Mouse (Mus musculus): ENCODE results near the gene Dusp5.
"Not testable (repeated sequence)": the region's sequence is repeated elsewhere in the genome, so short reads cannot be mapped to it uniquely, and the experiment has no call there.

Gene Dusp5

GRCm38 (mm10) chr19:53574546-53574945 is 45.6 kb downstream of the Dusp5 start:
- in situ Hi-C loops (cut with MboI, MseI): no loop called here

- in situ Hi-C loops (cut with MboI, MseI): no loop called here
These were observed 46.5 kb downstream of the Dusp5 start for GRCm38 (mm10) chr19:53575296-53576010.

GRCm38 (mm10) chr19:53576061-53576460 is 47.2 kb downstream of the Dusp5 start:
- in situ Hi-C loops (cut with MboI, MseI): no loop called here

DNA sequence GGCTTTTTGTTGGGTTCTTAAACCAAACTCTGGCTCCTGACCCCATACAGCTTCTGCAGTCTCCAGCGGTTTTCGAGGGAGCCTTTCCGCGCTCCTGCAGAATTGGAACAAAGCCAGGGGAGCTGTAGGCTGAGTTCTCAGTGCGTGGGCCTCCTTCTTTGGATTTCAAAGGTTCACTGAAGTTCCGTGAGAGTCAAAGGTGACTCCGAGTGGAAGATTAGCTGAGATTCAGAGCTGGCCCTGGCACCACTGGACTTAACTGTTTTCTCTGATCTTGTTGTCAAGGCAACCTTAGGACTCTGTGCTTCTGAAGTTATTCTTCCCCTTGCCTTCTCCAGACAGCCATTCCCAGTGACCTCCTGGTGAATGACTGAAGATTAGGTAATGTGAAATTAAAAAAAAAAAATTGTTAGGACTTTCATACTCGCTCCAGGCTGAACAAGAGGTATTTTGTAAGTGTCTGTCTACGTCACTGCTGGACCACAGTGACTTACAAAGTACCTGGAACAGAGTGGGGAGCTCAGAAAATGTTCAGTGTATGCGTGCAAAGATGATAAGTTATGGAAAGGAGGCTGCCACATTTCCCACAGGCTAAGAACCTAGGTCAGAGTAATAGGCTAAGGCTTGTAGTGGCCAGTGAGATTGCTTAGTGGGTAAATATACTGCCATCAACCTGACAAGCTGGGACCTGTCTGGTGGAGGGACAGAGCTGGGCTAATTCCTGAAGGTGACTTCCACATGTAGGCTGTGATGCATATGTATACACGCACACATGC is 48.3 kb downstream of the Dusp5 start:
- in situ Hi-C loops (cut with MboI, MseI): no loop called here

DNA sequence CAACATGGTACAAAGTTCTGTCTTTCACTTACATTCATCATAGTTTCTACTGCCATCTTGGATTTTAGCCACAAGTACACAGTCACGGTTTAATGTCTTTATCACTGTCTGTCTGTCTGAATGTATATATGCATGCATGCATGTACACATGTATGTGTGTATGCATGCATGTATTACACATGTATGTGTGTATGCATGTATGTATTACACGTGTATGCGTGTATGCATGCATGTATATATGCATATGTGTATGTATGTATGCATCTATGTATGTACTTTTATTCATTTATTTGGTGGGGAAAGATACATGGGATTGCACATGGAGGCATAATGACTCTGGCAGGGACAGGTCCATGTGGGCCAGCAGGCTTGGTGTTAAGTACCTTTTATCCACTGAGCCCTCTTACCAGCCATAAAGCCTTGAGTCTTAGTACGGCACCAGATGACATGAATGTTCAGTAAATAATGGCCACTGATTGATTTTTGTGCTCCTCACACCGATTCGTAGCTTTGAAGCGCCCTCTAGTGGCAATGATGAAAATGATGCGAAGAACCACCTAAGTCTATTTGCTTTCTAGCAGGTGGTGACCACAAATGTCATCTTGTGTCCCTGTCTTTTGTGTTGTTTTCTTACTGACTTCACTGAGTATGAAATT is 49.8 kb downstream of the Dusp5 start:
- in situ Hi-C loops (cut with MboI, MseI): no loop called here

DNA sequence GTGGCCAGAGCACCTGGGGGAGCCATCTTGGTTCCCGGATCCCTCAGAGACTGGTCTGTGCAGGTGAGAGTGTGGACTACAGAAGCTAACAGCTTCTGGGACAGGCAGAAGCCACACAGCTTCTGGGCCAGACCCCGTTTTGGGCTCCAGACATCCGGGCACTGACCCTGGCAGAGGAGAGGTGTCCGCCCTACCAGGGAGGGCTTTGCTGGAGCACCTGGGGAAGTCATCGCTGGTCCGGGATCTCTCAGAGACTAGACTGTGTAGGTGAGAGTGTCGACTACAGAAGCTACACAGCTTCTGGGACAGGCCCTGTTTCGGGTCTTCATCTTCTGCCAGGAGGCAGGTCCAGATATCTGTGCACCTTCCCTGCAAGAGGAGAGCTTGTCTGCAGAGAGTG is 51.4 kb downstream of the Dusp5 start:
- in situ Hi-C loops (cut with MboI, MseI): loop anchor here (5.0 kb wide), 1 partner anchor 178 kb away; no protein-coding TSS in a partner anchor

DNA sequence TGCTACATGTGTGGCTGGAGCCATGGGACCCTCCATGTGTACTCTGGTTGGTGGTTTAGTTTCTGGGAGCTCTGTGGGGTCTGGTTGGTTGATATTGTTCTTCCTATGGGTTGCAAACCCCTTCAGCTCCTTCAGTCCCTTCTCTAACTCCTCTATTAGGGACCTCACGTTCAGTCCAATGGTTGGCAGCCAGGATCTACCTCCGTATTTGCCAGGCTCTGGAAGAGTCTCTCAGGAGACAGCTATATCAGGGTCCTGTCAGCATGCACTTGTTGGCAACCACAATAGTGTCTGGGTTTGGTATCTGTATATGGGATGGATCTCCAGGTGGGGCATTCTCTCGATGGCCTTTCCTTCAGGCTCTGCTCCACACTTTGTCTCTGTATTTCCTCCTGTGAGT is 58.8 kb downstream of the Dusp5 start:
- in situ Hi-C loops (cut with MboI, MseI): not testable (repeated sequence)

GRCm38 (mm10) chr19:53588968-53589367 is 60.1 kb downstream of the Dusp5 start, which contains the start of gene Nutf2-ps1:
Gene Nutf2-ps1 (minus strand): TSS chr19:53589068.
- in situ Hi-C loops (cut with MboI, MseI): not testable (repeated sequence)

All from T-helper 1 cell (primary cell).